Mouse (Mus musculus) natural killer cell, adult 2 months (primary cell): ENCODE data around the gene Trim62.

Source experiments
- DNase-seq, 2 experiments: peaks; one replicate each; pipeline ENCODE4 v3.0.0; 2022; ENCODE audit warnings: low spot score in 2 of 2

Gene Trim62

DNA sequence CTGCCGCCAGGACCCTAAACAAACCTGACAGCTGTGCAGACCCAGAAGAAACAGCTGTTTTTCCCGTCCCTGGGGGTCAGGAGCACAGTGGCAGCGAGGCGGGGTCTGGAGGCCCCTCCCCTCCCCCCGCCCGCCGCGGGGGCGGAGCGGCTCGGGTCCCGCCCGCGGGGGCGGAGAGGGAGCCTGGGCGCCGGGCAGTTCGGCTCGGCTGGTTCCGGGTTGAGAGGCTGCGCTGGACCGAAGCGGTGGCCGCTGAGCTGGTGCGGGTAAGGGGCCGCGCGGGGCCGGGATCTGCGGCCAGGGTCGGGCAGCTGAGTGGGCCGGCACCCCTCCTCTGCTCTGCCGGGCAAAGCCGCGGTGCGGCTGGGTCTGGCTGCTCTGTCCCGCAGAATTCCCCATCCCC lies at the start of gene Trim62:
Trim62 (plus strand) TSS at position 202 of the 403 bp plus-strand sequence.
- peak; percentile 39 to 54 for DNase-seq

DNA sequence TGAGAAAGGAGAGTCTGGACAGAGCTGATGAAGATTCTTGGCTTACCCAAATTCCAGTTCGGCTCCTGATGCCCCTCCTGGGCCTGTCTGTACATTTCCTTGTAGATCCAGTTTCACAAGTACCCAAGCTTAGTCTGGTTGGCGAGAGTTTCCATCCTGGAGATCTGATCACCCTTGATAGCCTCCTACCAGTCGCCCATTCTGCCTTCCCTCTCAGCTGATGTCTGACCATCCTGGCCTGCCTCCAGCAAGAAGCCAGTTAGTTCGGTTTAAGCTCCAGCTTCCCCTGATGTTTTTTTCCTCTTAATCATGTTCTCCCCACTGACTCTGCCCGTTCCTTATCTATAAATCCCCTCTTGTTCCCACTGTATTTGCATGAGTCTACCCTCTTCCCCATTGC lies 45.2 kb upstream of the Trim62 start:
- DNase-seq = no peak

DNA sequence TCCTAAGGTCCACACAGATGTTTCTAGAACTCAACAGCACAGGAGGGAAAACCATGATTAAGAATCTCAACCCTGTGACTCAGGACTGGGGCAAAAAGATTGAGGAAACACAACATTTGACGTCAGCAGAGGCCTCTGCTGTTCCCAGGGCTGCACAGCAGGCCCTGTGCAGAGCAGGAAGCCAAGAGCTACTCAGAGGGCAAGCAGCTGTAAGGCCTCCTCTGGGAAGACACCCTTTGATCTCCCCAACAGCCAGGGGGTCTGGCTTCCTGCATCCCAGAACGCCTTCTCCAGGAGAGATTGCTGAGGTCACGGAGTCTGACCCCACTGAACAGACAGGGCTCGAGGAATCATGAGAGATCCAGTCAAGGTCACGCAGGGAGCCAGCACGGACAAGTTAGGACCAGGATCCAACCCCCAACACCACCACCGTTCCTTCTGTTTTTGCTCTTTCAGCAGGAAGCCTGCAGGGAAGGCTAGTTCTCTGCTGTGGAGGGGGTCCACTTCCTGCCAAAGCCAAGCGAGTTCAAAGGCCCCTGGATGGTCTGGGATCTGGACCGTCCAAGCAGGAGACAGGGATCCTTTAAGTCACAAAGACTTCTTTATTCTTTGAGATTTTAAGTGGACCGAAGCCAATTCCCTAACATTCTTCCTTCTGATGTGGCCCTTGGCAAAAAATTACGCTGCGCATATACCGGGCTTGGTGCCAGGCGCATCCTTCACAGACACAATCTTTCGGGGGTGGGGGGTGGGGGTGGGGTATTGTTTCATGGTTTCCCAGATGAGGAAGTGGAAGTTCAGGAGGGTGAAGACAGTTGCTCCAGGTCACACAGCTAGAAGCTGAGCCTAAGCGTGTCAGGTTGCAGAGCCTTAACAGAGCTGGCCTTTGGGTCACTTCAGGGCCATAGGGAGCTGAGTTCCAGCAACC lies 43.3 kb upstream of the Trim62 start:
- no peak for DNase-seq

DNA sequence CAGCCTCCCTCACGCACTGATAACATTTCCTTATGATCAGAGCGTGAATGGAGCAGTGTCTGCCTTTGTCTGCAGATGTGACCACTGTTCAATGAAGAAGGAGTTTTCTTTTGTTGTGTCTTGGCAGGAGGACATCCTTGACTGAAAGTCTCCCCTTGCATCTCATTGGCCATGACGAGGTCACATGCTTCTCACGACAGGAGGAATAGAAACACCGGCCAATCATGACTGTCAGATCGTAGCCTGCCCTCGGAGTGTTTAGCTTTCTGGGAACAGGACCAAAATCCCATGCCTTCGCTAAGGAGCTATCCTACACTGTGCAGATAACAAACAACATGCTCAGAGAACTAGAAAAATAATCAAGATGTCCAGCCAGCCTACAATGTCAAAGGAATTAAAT lies 42.1 kb upstream of the Trim62 start:
- no peak for DNase-seq

DNA sequence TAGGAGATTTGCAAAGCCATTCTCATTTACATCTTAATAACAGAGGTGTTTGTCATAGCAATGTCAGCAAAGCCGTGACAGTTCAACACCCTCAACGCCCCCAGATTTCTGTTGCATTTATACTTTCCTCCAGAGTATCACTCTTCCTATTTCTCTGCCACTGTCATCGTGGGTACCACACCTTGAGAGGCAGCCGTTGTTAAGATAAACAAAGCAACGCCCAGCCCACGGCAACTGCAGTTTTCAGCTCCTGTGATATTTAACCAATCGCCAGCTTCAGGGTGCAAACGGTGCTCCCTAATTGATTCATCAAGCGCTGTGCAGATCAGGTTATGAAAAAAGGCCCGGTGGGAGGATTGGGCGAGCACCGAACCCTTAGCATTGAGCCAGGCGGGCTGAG lies 38.8 kb upstream of the Trim62 start:
- no peak for DNase-seq

DNA sequence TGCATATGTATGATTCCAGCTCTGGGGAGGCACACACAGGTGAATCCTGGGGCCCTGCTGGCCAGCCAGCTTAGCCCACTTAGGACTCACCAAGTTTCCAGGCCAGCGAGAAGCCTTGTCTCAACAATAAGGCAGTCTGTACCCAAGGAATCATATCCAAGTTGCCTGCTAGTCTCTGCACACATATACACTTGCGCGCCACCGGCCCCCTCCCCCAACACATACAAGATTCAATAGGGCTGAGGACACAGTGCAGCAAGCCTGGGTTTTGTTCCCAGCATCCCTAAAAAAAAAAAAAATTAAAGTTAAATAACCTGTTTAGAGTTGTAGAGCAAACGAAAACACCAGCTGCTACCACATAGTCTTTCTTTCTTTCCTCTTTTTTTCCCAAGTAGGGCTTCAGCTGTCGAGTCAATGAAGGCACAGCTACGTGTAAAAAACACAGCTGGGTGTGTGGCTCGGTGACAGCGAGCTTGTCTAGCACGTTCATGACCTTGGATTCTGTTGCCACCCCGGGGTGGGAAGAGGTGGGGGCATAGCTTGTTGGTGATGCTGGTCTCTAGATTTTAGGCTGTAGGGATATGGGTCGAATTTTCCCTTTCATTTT lies 37.9 kb upstream of the Trim62 start:
- no peak for DNase-seq

DNA sequence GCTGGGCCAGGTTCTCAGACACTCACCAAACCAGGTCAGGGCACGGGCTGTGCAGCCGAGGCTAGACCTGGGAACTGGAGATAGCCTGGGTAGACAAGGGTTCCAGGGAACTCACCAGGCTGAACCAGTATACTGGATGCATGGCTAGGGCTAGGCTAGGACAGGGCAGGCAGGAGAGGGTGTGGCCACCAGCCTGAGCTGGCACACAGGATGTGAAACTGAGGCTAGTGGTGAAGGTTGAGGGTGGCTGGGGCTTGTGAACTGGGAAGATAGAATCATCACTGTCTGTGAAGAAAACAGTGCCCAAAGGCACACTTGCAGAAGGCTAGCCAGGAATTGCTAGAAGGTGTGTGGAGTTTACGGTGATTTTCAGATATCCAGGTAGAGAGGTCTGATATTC lies 34.4 kb upstream of the Trim62 start:
- DNase-seq = no peak

DNA sequence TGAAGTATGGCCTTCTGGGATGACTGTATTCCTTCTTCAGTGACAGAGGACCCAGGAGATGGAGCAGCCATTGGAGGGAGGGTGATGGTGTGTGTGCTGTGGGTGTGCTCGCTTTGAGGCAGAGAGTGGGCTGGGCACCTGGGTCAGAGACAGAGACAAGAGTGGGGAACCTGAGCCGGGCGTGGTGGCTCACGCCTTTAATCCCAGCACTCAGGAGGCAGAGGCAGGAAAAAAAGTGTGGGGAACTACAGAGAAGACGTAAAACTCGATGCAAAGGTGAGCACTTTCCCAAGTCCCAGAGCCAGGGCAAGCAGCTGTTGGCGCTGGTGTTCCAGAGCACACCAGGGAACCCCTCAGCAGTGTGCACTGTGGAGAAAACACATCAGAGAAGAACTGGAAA lies 33.7 kb upstream of the Trim62 start:
- no peak for DNase-seq

DNA sequence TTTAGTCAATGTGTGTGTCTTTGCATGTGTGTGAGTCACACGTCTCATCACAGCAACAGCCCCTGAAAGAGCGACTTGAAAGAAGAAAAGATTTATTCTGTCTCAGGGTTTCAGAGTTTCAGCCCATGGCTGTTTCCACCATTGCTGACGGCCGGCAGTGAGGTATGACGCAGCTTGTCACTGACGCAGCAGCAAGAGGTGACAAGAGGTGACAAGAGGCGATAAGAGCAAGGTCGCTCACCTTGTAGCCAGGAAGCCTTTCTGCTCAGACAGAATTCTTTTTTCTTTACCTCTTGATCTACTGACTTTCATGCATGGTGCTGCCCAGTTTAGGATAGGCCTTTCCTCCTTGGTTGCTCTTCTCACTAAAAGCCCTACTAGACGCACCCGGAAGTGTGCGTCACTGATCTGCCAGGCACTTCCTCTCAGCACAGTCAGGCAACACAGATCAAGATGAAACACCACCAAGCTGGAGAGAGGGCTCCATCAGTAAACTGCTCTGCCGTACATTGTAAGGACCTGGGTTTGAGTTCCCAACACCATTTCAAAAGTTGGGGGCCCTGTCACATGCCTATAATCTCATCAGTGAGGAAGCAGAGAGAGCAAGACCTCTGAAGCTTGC lies 31.0 kb upstream of the Trim62 start:
- DNase-seq = no peak

DNA sequence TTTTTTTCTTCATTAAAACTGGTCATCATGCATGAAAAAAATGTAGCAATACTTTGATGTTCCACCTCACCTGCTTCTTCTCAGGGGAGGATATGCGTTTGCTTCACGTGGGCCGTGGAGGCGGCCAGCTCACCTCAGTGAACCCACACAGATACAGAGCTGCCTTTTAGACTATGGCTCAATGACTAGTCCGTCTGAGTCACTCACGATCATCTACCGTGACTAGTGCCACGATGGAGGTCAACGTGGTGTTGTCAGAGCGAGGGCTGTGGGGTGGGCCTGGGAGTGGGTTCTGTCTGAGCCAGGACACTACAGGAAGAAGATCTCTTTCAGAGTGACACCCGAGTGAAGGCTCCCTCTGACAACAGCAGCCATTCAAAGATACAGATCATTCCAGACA lies 30.3 kb upstream of the Trim62 start:
- DNase-seq = no peak

DNA sequence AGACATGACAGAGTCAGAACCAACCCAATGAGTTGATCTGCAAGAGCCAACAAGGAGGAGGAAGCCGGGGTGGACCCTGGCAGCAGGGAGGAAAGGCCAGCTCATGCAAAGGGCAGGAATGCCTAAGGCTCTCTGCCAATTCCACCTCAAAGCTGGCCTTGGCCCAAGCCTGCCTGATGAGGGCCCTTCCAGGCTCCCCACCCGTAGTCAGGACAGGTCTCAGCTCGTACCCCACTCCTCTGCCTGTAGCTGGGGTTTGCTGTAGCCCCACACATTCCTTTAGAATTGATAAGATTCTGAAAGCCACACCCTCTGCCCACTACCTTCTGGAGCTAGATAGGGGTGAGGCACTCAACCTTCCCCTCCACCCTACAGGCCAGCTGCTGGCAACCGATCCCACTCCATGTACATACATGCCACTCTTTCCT lies 27.8 kb upstream of the Trim62 start:
- no peak for DNase-seq

DNA sequence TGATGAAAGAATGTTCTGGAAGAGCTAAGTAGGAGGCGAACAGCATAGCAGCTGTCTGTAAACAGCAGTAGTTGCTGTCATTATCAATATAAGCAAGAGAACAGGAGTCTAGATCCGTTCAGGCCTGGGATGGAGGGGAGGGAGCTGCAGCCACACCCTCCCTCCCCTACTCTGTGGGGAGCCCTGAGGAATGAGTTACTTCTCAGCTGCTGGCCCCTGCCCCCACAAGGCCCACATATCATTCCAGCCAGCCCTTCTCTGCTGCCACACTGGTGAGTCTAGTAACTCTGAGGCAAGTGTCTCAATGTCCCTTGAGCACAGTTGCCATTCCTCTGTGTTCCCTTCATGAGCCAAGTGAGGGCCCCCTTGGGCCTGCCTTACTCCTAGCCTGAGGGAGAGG lies 26.2 kb upstream of the Trim62 start:
- DNase-seq = no peak

DNA sequence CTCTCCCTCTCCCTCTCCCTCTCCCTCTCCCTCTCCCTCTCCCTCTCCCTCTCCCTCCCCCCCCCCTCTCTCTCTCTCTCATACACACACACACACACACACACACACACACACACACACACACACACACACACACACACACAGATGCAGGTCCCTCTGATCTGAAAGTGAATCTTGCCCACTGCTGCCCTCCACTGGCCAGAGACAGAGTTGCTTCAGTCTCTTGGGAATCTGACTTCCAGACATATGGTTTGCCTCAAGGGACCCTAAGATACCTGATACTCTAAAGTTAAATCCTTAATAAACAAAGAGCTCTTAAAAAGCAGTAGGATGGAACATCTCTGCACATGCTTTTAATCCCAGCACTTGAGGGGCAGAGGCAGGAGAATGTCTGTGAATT lies 25.2 kb upstream of the Trim62 start:
- DNase-seq = peak; percentile 33 to 69

DNA sequence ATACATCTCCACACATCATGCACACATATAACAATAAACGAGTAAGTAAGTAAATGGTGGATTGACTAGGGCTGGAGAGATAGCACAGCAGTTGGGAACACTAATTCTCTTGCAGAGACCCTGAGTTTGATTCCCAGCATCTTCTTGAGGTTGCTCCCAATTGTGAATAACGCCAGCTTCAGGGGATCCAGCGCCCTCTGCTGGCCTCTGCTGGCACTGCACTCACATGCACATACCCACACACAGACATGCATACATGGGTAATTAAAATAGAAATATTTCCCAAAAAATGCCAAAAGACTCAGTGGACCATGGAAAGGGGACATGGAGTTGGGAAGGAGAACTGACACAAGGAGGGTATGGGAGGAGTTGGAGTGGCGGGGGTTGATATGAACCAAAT lies 24.5 kb upstream of the Trim62 start:
- no peak for DNase-seq

DNA sequence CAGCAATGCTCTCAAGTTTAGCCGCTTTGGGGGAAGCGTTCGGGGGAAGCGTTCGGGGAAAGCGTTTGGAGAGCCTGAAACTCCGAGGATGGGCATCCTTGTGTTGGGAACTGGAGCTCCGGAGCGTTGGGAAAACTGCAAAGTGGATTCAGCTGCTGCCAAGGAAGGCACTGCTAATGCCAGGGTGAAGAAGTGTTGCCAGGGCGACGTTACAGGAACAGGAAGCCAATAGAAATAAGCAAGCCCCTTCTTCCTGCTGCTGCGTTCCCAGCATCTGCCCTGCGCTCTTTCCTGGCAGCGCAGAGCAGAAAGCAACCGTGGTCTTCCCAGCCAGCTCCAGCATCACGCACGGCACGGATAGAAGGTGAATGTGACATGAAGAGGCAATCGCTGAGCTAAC lies 10.4 kb upstream of the Trim62 start:
- no peak for DNase-seq

DNA sequence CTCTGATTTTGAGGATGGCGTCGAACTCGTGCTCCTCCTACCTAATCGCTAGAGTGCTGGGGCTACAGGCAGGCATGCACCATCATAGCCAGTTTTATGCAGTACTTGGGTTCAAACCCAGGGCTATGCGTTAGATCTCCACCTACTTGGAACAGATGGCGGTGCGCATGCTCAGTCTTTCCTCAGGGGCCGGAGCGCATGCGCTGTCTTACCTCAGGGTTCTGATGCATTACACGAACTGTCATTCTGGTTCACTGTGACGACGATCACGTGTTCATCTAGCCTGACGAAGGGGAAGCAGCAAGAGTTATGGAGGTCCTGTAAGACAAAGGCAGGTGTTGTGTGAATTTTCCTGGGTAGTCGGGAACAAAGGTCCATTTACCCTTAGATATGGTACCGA lies 9.3 kb upstream of the Trim62 start:
- DNase-seq = no peak

DNA sequence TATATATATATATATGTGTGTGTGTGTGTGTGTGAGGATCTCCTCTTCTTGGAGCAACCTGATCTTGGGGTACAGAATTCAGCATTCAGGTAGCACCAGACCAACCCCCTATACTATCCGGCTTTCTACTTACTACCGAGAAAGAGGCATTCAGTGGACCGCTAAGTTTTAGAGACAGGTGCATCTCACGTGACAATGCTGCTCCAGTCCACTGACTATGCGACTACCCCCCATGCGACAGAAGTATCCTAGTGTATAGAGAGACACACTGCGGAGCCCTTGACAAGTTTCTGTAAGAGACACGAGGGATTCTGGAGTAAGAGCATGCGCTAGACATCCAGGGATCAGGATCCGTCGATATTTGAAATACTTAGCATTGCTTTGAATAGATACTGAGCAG lies 7.9 kb upstream of the Trim62 start:
- DNase-seq = no peak

DNA sequence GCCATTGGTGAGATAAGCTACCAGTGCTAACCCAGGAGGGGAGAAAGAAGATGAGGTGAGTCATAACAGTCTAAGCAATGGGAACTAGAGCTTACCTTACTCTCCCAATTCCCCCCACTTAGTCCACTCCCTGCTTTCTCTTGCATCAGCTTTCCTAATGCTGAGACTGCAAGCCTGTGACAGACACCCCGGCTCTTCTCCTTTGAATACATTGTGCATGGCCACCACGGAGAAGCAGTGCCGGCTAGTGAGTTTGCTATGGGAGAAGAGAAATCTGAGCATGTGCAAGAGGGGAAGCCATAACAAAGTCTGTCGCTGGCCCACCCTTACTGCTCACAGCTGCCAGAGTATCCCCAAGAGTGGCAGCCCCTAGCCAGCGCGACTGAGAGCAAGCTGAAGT lies 5.9 kb upstream of the Trim62 start:
- DNase-seq = no peak

DNA sequence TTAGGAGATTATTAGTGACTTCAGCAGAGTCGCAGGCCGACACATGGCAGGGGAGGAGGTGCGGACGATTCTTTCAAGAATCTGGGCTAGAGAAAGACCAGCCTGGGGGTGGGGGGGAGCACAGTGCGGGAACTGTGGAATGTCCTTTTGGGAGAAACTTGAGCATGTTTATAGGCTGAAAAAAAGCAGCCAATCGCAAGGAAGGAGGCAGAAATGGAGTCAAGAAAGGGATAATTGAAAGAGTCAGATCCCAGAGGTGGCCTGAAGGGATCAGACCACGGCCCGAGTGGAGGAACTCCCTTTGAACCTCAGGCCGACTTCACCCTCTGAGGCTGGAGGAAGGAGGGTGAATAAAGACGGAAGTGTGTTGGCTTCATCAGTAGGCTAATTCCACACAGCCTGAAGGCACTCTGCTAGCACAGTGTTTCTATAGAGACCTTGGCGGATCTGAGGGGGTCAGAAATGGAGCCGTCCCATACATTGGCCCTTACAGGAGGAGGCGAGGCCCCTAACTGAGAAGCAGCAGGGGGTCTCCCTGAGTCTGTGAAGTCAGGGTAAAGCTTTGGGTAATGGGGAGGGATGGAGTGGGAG lies 4.4 kb upstream of the Trim62 start:
- no peak for DNase-seq

DNA sequence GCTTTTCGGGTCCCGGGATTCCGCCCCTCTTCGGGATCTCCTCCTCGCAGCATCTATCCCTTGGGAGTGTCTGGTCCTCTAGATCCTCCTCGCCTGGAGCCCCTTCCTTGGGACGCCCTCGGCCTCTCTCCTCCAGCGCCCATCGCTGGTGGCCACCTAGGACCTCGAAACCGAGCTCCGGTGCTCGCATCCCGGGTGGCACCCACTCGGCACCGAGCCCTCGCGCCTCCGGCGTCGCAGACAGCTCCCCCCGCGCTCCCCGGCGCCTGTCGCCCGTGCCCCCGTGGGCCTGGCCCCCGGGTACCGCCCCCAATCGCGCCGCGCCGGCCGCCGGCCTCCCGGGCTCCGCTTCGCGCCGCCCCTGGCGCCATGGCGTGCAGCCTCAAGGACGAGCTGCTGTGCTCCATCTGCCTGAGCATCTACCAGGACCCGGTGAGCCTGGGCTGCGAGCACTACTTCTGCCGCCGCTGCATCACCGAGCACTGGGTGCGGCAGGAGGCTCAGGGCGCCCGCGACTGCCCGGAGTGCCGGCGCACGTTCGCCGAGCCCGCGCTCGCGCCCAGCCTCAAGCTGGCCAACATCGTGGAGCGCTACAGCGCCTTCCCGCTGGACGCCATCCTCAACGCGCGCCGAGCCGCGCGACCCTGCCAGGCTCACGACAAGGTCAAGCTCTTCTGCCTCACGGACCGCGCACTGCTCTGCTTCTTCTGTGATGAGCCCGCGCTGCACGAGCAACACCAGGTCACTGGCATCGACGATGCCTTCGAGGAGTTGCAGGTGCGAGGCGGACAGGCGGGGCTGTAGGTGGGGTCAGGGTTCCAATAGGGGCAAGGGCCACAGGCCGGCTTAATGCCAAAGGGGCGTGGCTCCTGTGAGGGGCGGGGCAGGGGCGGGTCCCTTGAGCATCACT lies 676 bp downstream of the Trim62 start:
- peak; percentile 21 to 30 for DNase-seq

DNA sequence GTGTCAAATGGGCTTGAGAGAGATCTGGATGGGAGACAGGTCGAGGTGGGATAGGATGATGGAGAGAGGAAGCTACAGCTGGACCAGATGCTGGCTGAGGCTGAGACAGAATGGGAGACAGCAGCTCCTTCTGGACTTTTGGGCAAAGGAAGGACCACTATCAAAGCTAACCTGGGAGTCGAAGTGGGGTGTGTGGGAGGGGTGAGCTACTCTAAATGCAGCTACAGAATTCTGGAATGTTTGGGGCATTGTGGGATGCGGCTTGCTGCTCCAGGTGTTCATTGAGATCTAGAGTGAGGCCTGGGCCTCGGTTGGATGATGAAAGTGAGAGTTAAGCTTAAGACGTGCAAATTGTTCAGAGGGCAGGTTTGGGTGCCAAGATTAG lies 1.3 kb downstream of the Trim62 start:
- DNase-seq = no peak

DNA sequence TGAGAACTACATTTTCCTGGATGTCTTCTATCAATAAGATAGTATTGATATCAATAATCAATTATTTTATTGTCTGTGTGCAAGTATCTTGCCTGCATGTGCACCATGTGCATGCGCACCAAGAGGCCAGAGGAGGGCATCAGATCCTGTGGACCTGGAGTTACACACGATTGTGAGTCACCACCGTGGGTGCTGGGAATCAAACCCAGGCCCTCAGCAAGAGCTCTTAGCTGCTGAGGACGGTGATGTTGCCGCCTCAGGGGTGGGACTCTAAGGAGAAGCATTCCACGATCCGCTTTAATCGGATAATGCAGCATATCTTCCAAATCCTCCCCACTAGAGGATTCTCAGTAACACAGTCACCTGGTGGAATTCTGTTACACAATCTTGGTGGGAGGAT lies 2.2 kb downstream of the Trim62 start:
- no peak for DNase-seq
